Mouse (Mus musculus): Measurements from ENCODE around the gene Ick. TPM values are rescaled to one million over a fixed set of nuclear protein-coding genes. Genes with fewer than 3 reads are reported as not detected.

Ick gene
- polyA plus RNA-seq, 1 experiment = 8.6 TPM

DNA sequence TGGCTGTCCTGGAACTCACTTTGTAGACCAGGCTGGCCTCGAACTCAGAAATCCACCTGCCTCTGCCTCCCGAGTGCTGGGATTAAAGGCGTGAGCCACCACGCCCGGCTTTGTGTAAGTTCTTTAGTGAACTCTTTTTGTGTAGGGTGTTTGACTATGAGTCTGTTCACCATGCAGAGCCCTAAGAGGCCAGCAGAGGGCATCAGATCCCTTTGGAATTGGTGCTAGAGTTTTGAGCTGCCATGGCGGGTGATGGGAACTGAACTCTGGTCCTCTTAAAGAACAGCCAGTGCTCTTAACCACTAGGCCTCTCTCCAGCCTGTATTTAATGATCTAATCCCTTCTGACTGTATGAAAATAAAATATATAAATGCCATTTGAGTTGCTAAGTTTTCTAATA, 12.6 kb upstream of the Ick start:
- TF ChIP-seq TCF3 (IDR thresholded peaks at IDR 0.05; ENCODE audit: insufficient read length, low read depth) = no peak
- no peak for TF ChIP-seq MYOD1 (IDR thresholded peaks at IDR 0.05; ENCODE audit: control insufficient read depth in 1 of 3, insufficient read length in 2 of 3, low read depth in 2 of 3)
- TF ChIP-seq SRF (IDR thresholded peaks at IDR 0.05; ENCODE audit: control insufficient read depth, insufficient read length, low read depth) = no peak
- TF ChIP-seq E2F4 (IDR thresholded peaks at IDR 0.05; ENCODE audit: insufficient read depth) = no peak
- TF ChIP-seq POLR2A (IDR thresholded peaks at IDR 0.05; ENCODE audit: insufficient read length, low read depth) = no peak
- no peak for TF ChIP-seq TCF12 (IDR thresholded peaks at IDR 0.05; ENCODE audit: insufficient read depth, poor library complexity, severe bottlenecking)
- TF ChIP-seq MYOG (IDR thresholded peaks at IDR 0.05; ENCODE audit: control insufficient read depth in 1 of 3, insufficient read depth in 1 of 3, insufficient read length in 2 of 3, low read depth in 2 of 3) = no peak
- no peak for TF ChIP-seq REST (IDR thresholded peaks at IDR 0.05; ENCODE audit: insufficient read depth, insufficient read length)
- TF ChIP-seq POLR2AphosphoS2 (IDR thresholded peaks at IDR 0.05; ENCODE audit: insufficient read length, low read depth) = no peak
- TF ChIP-seq CEBPB (IDR thresholded peaks at IDR 0.05; ENCODE audit: insufficient read depth, poor library complexity, severe bottlenecking) = no peak
- TF ChIP-seq MAX (IDR thresholded peaks at IDR 0.05; ENCODE audit: low read depth) = no peak
- TF ChIP-seq USF1 (IDR thresholded peaks at IDR 0.05; ENCODE audit: low read depth) = no peak
- Histone ChIP-seq H3K27me3 (ENCODE audit: control insufficient read depth, insufficient read depth, insufficient read length) (no peaks in the 10 kb centered on the region), H3K4me3 (no peak overlapping the region), H3K4me2 (ENCODE audit: low read depth) (no peak overlapping the region), H3ac (ENCODE audit: control insufficient read depth, insufficient read length) (no peak overlapping the region), H3K79me2 (ENCODE audit: control insufficient read depth, insufficient read depth) (no peaks in the 10 kb centered on the region), H3K36me3 (ENCODE audit: control insufficient read depth, insufficient read depth) (peaks cover 55% of the 10 kb centered on the region)

DNA sequence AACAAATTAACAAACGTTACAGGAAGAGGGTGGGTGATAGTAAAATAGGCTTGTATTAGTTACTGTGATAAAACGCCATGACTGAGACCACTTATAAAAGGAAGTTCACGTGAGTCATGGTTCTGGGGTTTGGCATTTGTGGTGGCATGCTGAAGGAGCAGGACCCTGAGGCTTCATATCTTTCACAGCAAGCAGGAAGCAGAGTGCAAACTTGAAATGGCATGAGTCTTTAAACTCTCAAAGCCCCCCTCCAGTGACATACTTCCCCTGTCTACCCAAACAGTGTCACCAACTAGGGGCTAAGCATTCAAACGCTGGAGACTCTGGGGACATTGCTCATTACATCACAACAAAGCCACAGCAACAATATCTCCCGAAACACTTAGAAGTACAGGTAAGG, 8.0 kb upstream of the Ick start:
- H3K27me3 ChIP-seq (ENCODE audit: control insufficient read depth, insufficient read depth, insufficient read length) = no peaks in the 10 kb centered on the region
- TF ChIP-seq TCF3 (IDR thresholded peaks at IDR 0.05; ENCODE audit: insufficient read length, low read depth) (no peak), SRF (IDR thresholded peaks at IDR 0.05; ENCODE audit: control insufficient read depth, insufficient read length, low read depth) (no peak), USF1 (IDR thresholded peaks at IDR 0.05; ENCODE audit: low read depth) (no peak), CEBPB (IDR thresholded peaks at IDR 0.05; ENCODE audit: insufficient read depth, poor library complexity, severe bottlenecking) (no peak), POLR2AphosphoS2 (IDR thresholded peaks at IDR 0.05; ENCODE audit: insufficient read length, low read depth) (no peak), MAX (IDR thresholded peaks at IDR 0.05; ENCODE audit: low read depth) (no peak), MYOG (IDR thresholded peaks at IDR 0.05; ENCODE audit: control insufficient read depth in 1 of 3, insufficient read depth in 1 of 3, insufficient read length in 2 of 3, low read depth in 2 of 3) (no peak), MYOD1 (IDR thresholded peaks at IDR 0.05; ENCODE audit: control insufficient read depth in 1 of 3, insufficient read length in 2 of 3, low read depth in 2 of 3) (no peak)
- H3K79me2 ChIP-seq (ENCODE audit: control insufficient read depth, insufficient read depth) = peaks cover 17% of the 10 kb centered on the region
- H3K4me3 ChIP-seq = no peak overlapping the region
- H3K4me2 ChIP-seq (ENCODE audit: low read depth) = no peak overlapping the region
- H3K36me3 ChIP-seq (ENCODE audit: control insufficient read depth, insufficient read depth) = peaks cover 34% of the 10 kb centered on the region
- no peak overlapping the region for H3ac ChIP-seq (ENCODE audit: control insufficient read depth, insufficient read length)

DNA sequence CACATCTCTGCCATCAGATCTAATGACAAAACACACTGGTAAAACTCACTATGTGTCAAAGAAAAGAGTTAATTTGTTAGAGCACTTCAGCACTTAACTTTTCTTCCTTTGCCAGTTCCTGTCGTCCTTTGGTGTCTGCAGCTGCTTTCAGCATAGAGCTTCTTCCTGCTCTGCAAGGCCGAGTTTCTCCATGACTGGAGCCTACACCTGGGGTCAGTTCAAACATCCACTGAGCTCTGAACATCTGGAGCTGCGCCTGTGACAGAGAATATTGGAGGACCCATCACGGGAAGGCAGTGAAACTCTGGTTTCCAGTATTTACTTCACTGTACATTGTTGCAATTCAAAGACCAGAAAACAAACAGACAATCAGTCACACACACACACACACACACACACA, 7.6 kb upstream of the Ick start:
- Histone ChIP-seq H3K36me3 (ENCODE audit: control insufficient read depth, insufficient read depth) (peaks cover 32% of the 10 kb centered on the region), H3K4me2 (ENCODE audit: low read depth) (no peak overlapping the region), H3K4me3 (no peak overlapping the region), H3ac (ENCODE audit: control insufficient read depth, insufficient read length) (no peak overlapping the region), H3K27me3 (ENCODE audit: control insufficient read depth, insufficient read depth, insufficient read length) (no peaks in the 10 kb centered on the region), H3K79me2 (ENCODE audit: control insufficient read depth, insufficient read depth) (peaks cover 22% of the 10 kb centered on the region)
- TF ChIP-seq POLR2AphosphoS2 (IDR thresholded peaks at IDR 0.05; ENCODE audit: insufficient read length, low read depth) = no peak
- no peak for TF ChIP-seq MAX (IDR thresholded peaks at IDR 0.05; ENCODE audit: low read depth)
- TF ChIP-seq TCF12 (IDR thresholded peaks at IDR 0.05; ENCODE audit: insufficient read depth, poor library complexity, severe bottlenecking) = no peak
- TF ChIP-seq MYOG (IDR thresholded peaks at IDR 0.05; ENCODE audit: control insufficient read depth in 1 of 3, insufficient read depth in 1 of 3, insufficient read length in 2 of 3, low read depth in 2 of 3) = no peak
- no peak for TF ChIP-seq E2F4 (IDR thresholded peaks at IDR 0.05; ENCODE audit: insufficient read depth)
- TF ChIP-seq CEBPB (IDR thresholded peaks at IDR 0.05; ENCODE audit: insufficient read depth, poor library complexity, severe bottlenecking) = no peak
- no peak for TF ChIP-seq SRF (IDR thresholded peaks at IDR 0.05; ENCODE audit: control insufficient read depth, insufficient read length, low read depth)
- TF ChIP-seq POLR2A (IDR thresholded peaks at IDR 0.05; ENCODE audit: insufficient read length, low read depth) = no peak
- TF ChIP-seq MYOD1 (IDR thresholded peaks at IDR 0.05; ENCODE audit: control insufficient read depth in 1 of 3, insufficient read length in 2 of 3, low read depth in 2 of 3) = no peak
- TF ChIP-seq TCF3 (IDR thresholded peaks at IDR 0.05; ENCODE audit: insufficient read length, low read depth) = no peak
- no peak for TF ChIP-seq REST (IDR thresholded peaks at IDR 0.05; ENCODE audit: insufficient read depth, insufficient read length)
- TF ChIP-seq USF1 (IDR thresholded peaks at IDR 0.05; ENCODE audit: low read depth) = no peak

GRCm38 (mm10) chr9:78103965-78104560, 4.9 kb upstream of the Ick start:
- no peak overlapping the region for H3K4me2 ChIP-seq (ENCODE audit: low read depth)
- TF ChIP-seq REST (IDR thresholded peaks at IDR 0.05; ENCODE audit: insufficient read depth, insufficient read length) = no peak
- TF ChIP-seq MYOG (IDR thresholded peaks at IDR 0.05; ENCODE audit: control insufficient read depth in 1 of 3, insufficient read depth in 1 of 3, insufficient read length in 2 of 3, low read depth in 2 of 3) = no peak
- no peak for TF ChIP-seq TCF12 (IDR thresholded peaks at IDR 0.05; ENCODE audit: insufficient read depth, poor library complexity, severe bottlenecking)
- no peak for TF ChIP-seq SRF (IDR thresholded peaks at IDR 0.05; ENCODE audit: control insufficient read depth, insufficient read length, low read depth)
- TF ChIP-seq POLR2A (IDR thresholded peaks at IDR 0.05; ENCODE audit: insufficient read length, low read depth) = no peak
- no peak for TF ChIP-seq POLR2AphosphoS2 (IDR thresholded peaks at IDR 0.05; ENCODE audit: insufficient read length, low read depth)
- TF ChIP-seq E2F4 (IDR thresholded peaks at IDR 0.05; ENCODE audit: insufficient read depth) = no peak
- TF ChIP-seq CEBPB (IDR thresholded peaks at IDR 0.05; ENCODE audit: insufficient read depth, poor library complexity, severe bottlenecking) = no peak
- no peak for TF ChIP-seq TCF3 (IDR thresholded peaks at IDR 0.05; ENCODE audit: insufficient read length, low read depth)
- TF ChIP-seq MAX (IDR thresholded peaks at IDR 0.05; ENCODE audit: low read depth) = no peak
- TF ChIP-seq USF1 (IDR thresholded peaks at IDR 0.05; ENCODE audit: low read depth) = no peak
- TF ChIP-seq MYOD1 (IDR thresholded peaks at IDR 0.05; ENCODE audit: control insufficient read depth in 1 of 3, insufficient read length in 2 of 3, low read depth in 2 of 3) = no peak
- peaks cover 31% of the 10 kb centered on the region for H3K79me2 ChIP-seq (ENCODE audit: control insufficient read depth, insufficient read depth)
- peaks cover 6% of the 10 kb centered on the region for H3K36me3 ChIP-seq (ENCODE audit: control insufficient read depth, insufficient read depth)
- no peaks in the 10 kb centered on the region for H3K27me3 ChIP-seq (ENCODE audit: control insufficient read depth, insufficient read depth, insufficient read length)
- H3K4me3 ChIP-seq = no peak overlapping the region
- no peak overlapping the region for H3ac ChIP-seq (ENCODE audit: control insufficient read depth, insufficient read length)

Measured in myocyte (in vitro differentiated cells).